In genomic region chr12:11603946-11604345, GRCm38 (mm10) we compare ENCODE assay signal across 17 mouse cellular contexts.
A peak's percentile ranks its signal among the peaks of the same experiment; 100 is the strongest.
DNase-seq lines count a peak whose midpoint lies in the region.
"Had no signal": no experiment of that assay in that cellular context is flagged by ENCODE, and none has a peak within 500 bp of the region (broad histone marks: within the 10 kb centered on the region; RNA-seq: fewer than 3 reads in every experiment).

No protein-coding gene starts in this region.

- intact Hi-C loops in left cerebral cortex, postnatal 10 days (cut with DNase I), result no loop called here

- peak; percentile 9 for DNase-seq in layer of hippocampus, adult 11-12 months (ENCODE audit: low spot score)
- DNase-seq in layer of hippocampus, postnatal 14 days (ENCODE audit: low spot score in 2 of 2), result no peak
- DNase-seq in left cerebral cortex, adult 11 months (ENCODE audit: low spot score), result peak; percentile 22
- no peak for DNase-seq in left cerebral cortex, postnatal 10 days (ENCODE audit: extremely low spot score in 1 of 2, low spot score in 2 of 2)
- DNase-seq in brain, adult 2 months (ENCODE audit: low read depth, low spot score), result peak; percentile 76
- DNase-seq in telencephalon, adult 2 months (ENCODE audit: low read depth, low spot score), result peak; percentile 67
- DNase-seq: adrenal gland, adult 2 months; adrenal gland, postnatal 14 days; cerebellum, adult 11-12 months; cerebellum, adult 8-10 months; cerebellum, postnatal 10 days; cerebellum, postnatal 36 days; gastrocnemius, adult 2 months; gastrocnemius, postnatal 14 days; heart, adult 11 months; heart, postnatal 10 days; heart, postnatal 36 days had no signal

Comparison
In these comparisons a context has a peak if more than half of its experiments do, and no peak if none do; other contexts are left out.
1. DNase-seq: peak in layer of hippocampus, adult 11-12 months (single experiment), left cerebral cortex, adult 11 months (single experiment), brain, adult 2 months (single experiment) and telencephalon, adult 2 months (single experiment); none in layer of hippocampus, postnatal 14 days (0 of 2) and left cerebral cortex, postnatal 10 days (0 of 2).